Mouse (Mus musculus): Measurements from ENCODE around the gene Olfr969. TPM values are rescaled to one million over a fixed set of nuclear protein-coding genes. Genes with fewer than 3 reads are reported as not detected.
"Not testable (repeated sequence)": the region's sequence is repeated elsewhere in the genome, so short reads cannot be mapped to it uniquely, and the experiment has no call there.

Gene Olfr969
- not detected in 2 replicates for total RNA-seq (2014; rRNA removed)
- not detected in 2 replicates for polyA plus RNA-seq (2012; rRNA removed)

GRCm38 (mm10) chr9:39790558-39790957 is at the start of gene Olfr969:
Olfr969 (plus strand) TSS chr9:39790945.
- Histone ChIP-seq H3K36me3 (ENCODE audit: control insufficient read depth, insufficient read depth, low read length) (no peaks in the 10 kb centered on the region), H3K4me1 (ENCODE audit: control insufficient read depth, insufficient read depth, low read length) (no peaks in the 10 kb centered on the region), H3K4me3 (ENCODE audit: insufficient read depth, low read depth, low read length) (no peak within 1 kb of the TSS), H3K27me3 (ENCODE audit: control insufficient read depth, insufficient read depth, low read length) (no peaks in the 10 kb centered on the region), H3K27ac (replicated peaks; ENCODE audit: insufficient read depth, low read depth, low read length) (no peak within 1 kb of the TSS), H3K9ac (ENCODE audit: low read depth, low read length) (no peak within 1 kb of the TSS), H3K79me2 (ENCODE audit: control insufficient read depth, insufficient read depth, low read length) (no peaks in the 10 kb centered on the region)
- no peak for TF ChIP-seq CTCF (IDR thresholded peaks at IDR 0.05; ENCODE audit: low read depth, low read length)
- no peak for TF ChIP-seq POLR2A (IDR thresholded peaks at IDR 0.05; ENCODE audit: extremely low read depth, insufficient read depth, low read length)
- 59% methylated on average over 2 of the region's 2 CpGs for WGBS
- DNase-seq (ENCODE audit: extremely low read depth, low read depth, low spot score), result no peak

GRCm38 (mm10) chr9:39745949-39746348 is 44.8 kb upstream of the Olfr969 start, which contains the start of gene Olfr967:
Olfr967 (plus strand) TSS chr9:39746249.
- DNase-seq (ENCODE audit: extremely low read depth, low read depth, low spot score), result no peak
- Histone ChIP-seq H3K4me1 (ENCODE audit: control insufficient read depth, insufficient read depth, low read length) (no peaks in the 10 kb centered on the region), H3K36me3 (ENCODE audit: control insufficient read depth, insufficient read depth, low read length) (no peaks in the 10 kb centered on the region), H3K4me3 (ENCODE audit: insufficient read depth, low read depth, low read length) (no peak within 1 kb of the TSS), H3K79me2 (ENCODE audit: control insufficient read depth, insufficient read depth, low read length) (no peaks in the 10 kb centered on the region), H3K27ac (replicated peaks; ENCODE audit: insufficient read depth, low read depth, low read length) (no peak within 1 kb of the TSS), H3K9ac (ENCODE audit: low read depth, low read length) (no peak within 1 kb of the TSS), H3K27me3 (ENCODE audit: control insufficient read depth, insufficient read depth, low read length) (no peaks in the 10 kb centered on the region)
- TF ChIP-seq CTCF (IDR thresholded peaks at IDR 0.05; ENCODE audit: low read depth, low read length), result no peak
- no peak for TF ChIP-seq POLR2A (IDR thresholded peaks at IDR 0.05; ENCODE audit: extremely low read depth, insufficient read depth, low read length)

GRCm38 (mm10) chr9:39746428-39746827 is 44.3 kb upstream of the Olfr969 start:
- no peak for TF ChIP-seq CTCF (IDR thresholded peaks at IDR 0.05; ENCODE audit: low read depth, low read length)
- no peak for TF ChIP-seq POLR2A (IDR thresholded peaks at IDR 0.05; ENCODE audit: extremely low read depth, insufficient read depth, low read length)
- no peak overlapping the region for H3K9ac ChIP-seq (ENCODE audit: low read depth, low read length)
- H3K27me3 ChIP-seq (ENCODE audit: control insufficient read depth, insufficient read depth, low read length), result no peaks in the 10 kb centered on the region
- H3K36me3 ChIP-seq (ENCODE audit: control insufficient read depth, insufficient read depth, low read length), result no peaks in the 10 kb centered on the region
- DNase-seq (ENCODE audit: extremely low read depth, low read depth, low spot score), result no peak
- no peak overlapping the region for H3K4me3 ChIP-seq (ENCODE audit: insufficient read depth, low read depth, low read length)
- no peaks in the 10 kb centered on the region for H3K79me2 ChIP-seq (ENCODE audit: control insufficient read depth, insufficient read depth, low read length)
- WGBS, result 81% methylated on average over 1 of the region's 1 CpGs
- H3K27ac ChIP-seq (replicated peaks; ENCODE audit: insufficient read depth, low read depth, low read length), result no peak overlapping the region
- H3K4me1 ChIP-seq (ENCODE audit: control insufficient read depth, insufficient read depth, low read length), result no peaks in the 10 kb centered on the region

GRCm38 (mm10) chr9:39783153-39783552 is 7.6 kb upstream of the Olfr969 start, which contains the start of gene Olfr968:
Olfr968 (minus strand) TSS chr9:39783253.
- Histone ChIP-seq H3K27me3 (ENCODE audit: control insufficient read depth, insufficient read depth, low read length) (no peaks in the 10 kb centered on the region), H3K4me3 (ENCODE audit: insufficient read depth, low read depth, low read length) (no peak within 1 kb of the TSS), H3K36me3 (ENCODE audit: control insufficient read depth, insufficient read depth, low read length) (no peaks in the 10 kb centered on the region), H3K9ac (ENCODE audit: low read depth, low read length) (no peak within 1 kb of the TSS), H3K79me2 (ENCODE audit: control insufficient read depth, insufficient read depth, low read length) (no peaks in the 10 kb centered on the region), H3K27ac (replicated peaks; ENCODE audit: insufficient read depth, low read depth, low read length) (no peak within 1 kb of the TSS), H3K4me1 (ENCODE audit: control insufficient read depth, insufficient read depth, low read length) (no peaks in the 10 kb centered on the region)
- TF ChIP-seq CTCF (IDR thresholded peaks at IDR 0.05; ENCODE audit: low read depth, low read length) (no peak), POLR2A (IDR thresholded peaks at IDR 0.05; ENCODE audit: extremely low read depth, insufficient read depth, low read length) (no peak)
- no peak for DNase-seq (ENCODE audit: extremely low read depth, low read depth, low spot score)
- 75% methylated on average over 1 of the region's 1 CpGs for WGBS

- 68% methylated on average over 4 of the region's 4 CpGs for WGBS
- Histone ChIP-seq H3K4me3 (ENCODE audit: insufficient read depth, low read depth, low read length) (no peak within 1 kb of the TSS), H3K4me1 (ENCODE audit: control insufficient read depth, insufficient read depth, low read length) (no peaks in the 10 kb centered on the region), H3K36me3 (ENCODE audit: control insufficient read depth, insufficient read depth, low read length) (no peaks in the 10 kb centered on the region), H3K27me3 (ENCODE audit: control insufficient read depth, insufficient read depth, low read length) (no peaks in the 10 kb centered on the region), H3K79me2 (ENCODE audit: control insufficient read depth, insufficient read depth, low read length) (no peaks in the 10 kb centered on the region), H3K9ac (ENCODE audit: low read depth, low read length) (no peak within 1 kb of the TSS), H3K27ac (replicated peaks; ENCODE audit: insufficient read depth, low read depth, low read length) (no peak within 1 kb of the TSS)
- DNase-seq (ENCODE audit: extremely low read depth, low read depth, low spot score), result no peak
- no peak for TF ChIP-seq CTCF (IDR thresholded peaks at IDR 0.05; ENCODE audit: low read depth, low read length)
- no peak for TF ChIP-seq POLR2A (IDR thresholded peaks at IDR 0.05; ENCODE audit: extremely low read depth, insufficient read depth, low read length)
Observed at GRCm38 (mm10) chr9:39808560-39808959, 17.8 kb downstream of the Olfr969 start, which contains the start of gene Olfr970. Olfr970 (plus strand) TSS chr9:39808860.

- H3K27me3 ChIP-seq (ENCODE audit: control insufficient read depth, insufficient read depth, low read length); H3K9ac ChIP-seq (ENCODE audit: low read depth, low read length); H3K79me2 ChIP-seq (ENCODE audit: control insufficient read depth, insufficient read depth, low read length); H3K4me3 ChIP-seq (ENCODE audit: insufficient read depth, low read depth, low read length); DNase-seq (ENCODE audit: extremely low read depth, low read depth, low spot score); H3K4me1 ChIP-seq (ENCODE audit: control insufficient read depth, insufficient read depth, low read length); H3K36me3 ChIP-seq (ENCODE audit: control insufficient read depth, insufficient read depth, low read length); H3K27ac ChIP-seq (replicated peaks; ENCODE audit: insufficient read depth, low read depth, low read length): not testable (repeated sequence)
- 82% methylated on average over 2 of the region's 2 CpGs for WGBS
Observed at GRCm38 (mm10) chr9:39836576-39836975, 45.8 kb downstream of the Olfr969 start, which contains the start of gene Olfr971. Olfr971 (plus strand) TSS chr9:39836876.

Other genes starting within 250 kb of the Olfr969 start
- not detected in 2 replicates for gene Olfr958, start 236.9 kb upstream of the Olfr969 start, total RNA-seq (2014; rRNA removed)
- not detected in 2 replicates for gene Olfr958, start 236.9 kb upstream of the Olfr969 start, polyA plus RNA-seq (2012; rRNA removed)
- not detected in 2 replicates for gene Olfr959, start 215.4 kb upstream of the Olfr969 start, total RNA-seq (2014; rRNA removed)
- not detected in 2 replicates for gene Olfr959, start 215.4 kb upstream of the Olfr969 start, polyA plus RNA-seq (2012; rRNA removed)
- 0.07 and 0.09 TPM in 2 replicates for gene AW551984, start 186.5 kb upstream of the Olfr969 start, total RNA-seq (2014; rRNA removed)
- 0.01 and 0.13 TPM in 2 replicates for gene AW551984, start 186.5 kb upstream of the Olfr969 start, polyA plus RNA-seq (2012; rRNA removed)
- gene Olfr148, start 180.3 kb upstream of the Olfr969 start, total RNA-seq (2014; rRNA removed), result not detected in 2 replicates
- gene Olfr148, start 180.3 kb upstream of the Olfr969 start, polyA plus RNA-seq (2012; rRNA removed), result not detected in 2 replicates
- gene Olfr960, start 169.6 kb upstream of the Olfr969 start, total RNA-seq (2014; rRNA removed), result not detected in 2 replicates
- gene Olfr960, start 169.6 kb upstream of the Olfr969 start, polyA plus RNA-seq (2012; rRNA removed), result not detected in 2 replicates
- gene Olfr961, start 145.9 kb upstream of the Olfr969 start, total RNA-seq (2014; rRNA removed), result not detected in 2 replicates
- not detected in 2 replicates for gene Olfr961, start 145.9 kb upstream of the Olfr969 start, polyA plus RNA-seq (2012; rRNA removed)
- not detected in 2 replicates for gene Olfr963, start 123.7 kb upstream of the Olfr969 start, total RNA-seq (2014; rRNA removed)
- gene Olfr963, start 123.7 kb upstream of the Olfr969 start, polyA plus RNA-seq (2012; rRNA removed), result not detected in 2 replicates
- gene Olfr149, start 83.8 kb upstream of the Olfr969 start, total RNA-seq (2014; rRNA removed), result not detected in 2 replicates
- gene Olfr149, start 83.8 kb upstream of the Olfr969 start, polyA plus RNA-seq (2012; rRNA removed), result not detected in 2 replicates
- gene Olfr965, start 79.6 kb upstream of the Olfr969 start, total RNA-seq (2014; rRNA removed), result not detected in 2 replicates
- not detected in 2 replicates for gene Olfr965, start 79.6 kb upstream of the Olfr969 start, polyA plus RNA-seq (2012; rRNA removed)
- not detected in 2 replicates for gene Olfr150, start 60.0 kb upstream of the Olfr969 start, total RNA-seq (2014; rRNA removed)
- gene Olfr150, start 60.0 kb upstream of the Olfr969 start, polyA plus RNA-seq (2012; rRNA removed), result not detected in 2 replicates
- not detected in 2 replicates for gene Olfr967, start 44.7 kb upstream of the Olfr969 start, total RNA-seq (2014; rRNA removed)
- not detected in 2 replicates for gene Olfr967, start 44.7 kb upstream of the Olfr969 start, polyA plus RNA-seq (2012; rRNA removed)
- not detected in 2 replicates for gene Olfr968, start 7.7 kb upstream of the Olfr969 start, total RNA-seq (2014; rRNA removed)
- gene Olfr968, start 7.7 kb upstream of the Olfr969 start, polyA plus RNA-seq (2012; rRNA removed), result not detected in 2 replicates
- gene Olfr970, start 17.9 kb downstream of the Olfr969 start, total RNA-seq (2014; rRNA removed), result not detected in 2 replicates
- gene Olfr970, start 17.9 kb downstream of the Olfr969 start, polyA plus RNA-seq (2012; rRNA removed), result not detected in 2 replicates
- gene Olfr971, start 45.9 kb downstream of the Olfr969 start, total RNA-seq (2014; rRNA removed), result not detected in 2 replicates
- not detected in 2 replicates for gene Olfr971, start 45.9 kb downstream of the Olfr969 start, polyA plus RNA-seq (2012; rRNA removed)
- gene Olfr972, start 75.5 kb downstream of the Olfr969 start, total RNA-seq (2014; rRNA removed), result not detected in 2 replicates
- not detected in 2 replicates for gene Olfr972, start 75.5 kb downstream of the Olfr969 start, polyA plus RNA-seq (2012; rRNA removed)
- gene Olfr229, start 116.4 kb downstream of the Olfr969 start, total RNA-seq (2014; rRNA removed), result not detected in 2 replicates
- gene Olfr229, start 116.4 kb downstream of the Olfr969 start, polyA plus RNA-seq (2012; rRNA removed), result not detected in 2 replicates
- gene Olfr974, start 146.6 kb downstream of the Olfr969 start, total RNA-seq (2014; rRNA removed), result not detected in 2 replicates
- not detected in 2 replicates for gene Olfr974, start 146.6 kb downstream of the Olfr969 start, polyA plus RNA-seq (2012; rRNA removed)
- gene Olfr975, start 161.1 kb downstream of the Olfr969 start, total RNA-seq (2014; rRNA removed), result not detected in 2 replicates
- gene Olfr975, start 161.1 kb downstream of the Olfr969 start, polyA plus RNA-seq (2012; rRNA removed), result not detected in 2 replicates
- not detected in 2 replicates for gene Olfr976, start 170.2 kb downstream of the Olfr969 start, total RNA-seq (2014; rRNA removed)
- not detected in 2 replicates for gene Olfr976, start 170.2 kb downstream of the Olfr969 start, polyA plus RNA-seq (2012; rRNA removed)
- gene Olfr978, start 201.2 kb downstream of the Olfr969 start, total RNA-seq (2014; rRNA removed), result not detected in 2 replicates
- not detected in 2 replicates for gene Olfr978, start 201.2 kb downstream of the Olfr969 start, polyA plus RNA-seq (2012; rRNA removed)
- not detected in 2 replicates for gene Olfr979, start 212.5 kb downstream of the Olfr969 start, total RNA-seq (2014; rRNA removed)
- not detected in 2 replicates for gene Olfr979, start 212.5 kb downstream of the Olfr969 start, polyA plus RNA-seq (2012; rRNA removed)
- gene Olfr980, start 218.6 kb downstream of the Olfr969 start, total RNA-seq (2014; rRNA removed), result not detected in 2 replicates
- not detected in 2 replicates for gene Olfr980, start 218.6 kb downstream of the Olfr969 start, polyA plus RNA-seq (2012; rRNA removed)
- not detected in 2 replicates for gene Olfr981, start 230.5 kb downstream of the Olfr969 start, total RNA-seq (2014; rRNA removed)
- gene Olfr981, start 230.5 kb downstream of the Olfr969 start, polyA plus RNA-seq (2012; rRNA removed), result not detected in 2 replicates

Data from liver, adult 2 months (tissue).